Mouse (Mus musculus) layer of hippocampus, postnatal 10 days (tissue): ENCODE measurements around the gene Map3k5. TPM values are rescaled to one million over a fixed set of nuclear protein-coding genes. Genes with fewer than 3 reads are reported as not detected.

Source experiments
- DNase-seq, 2 experiments: peaks; one replicate each; pipeline ENCODE4 v3.0.0; 2021; ENCODE audit warnings: low spot score in 2 of 2
- total RNA-seq, 2 experiments: library from RNA; stranded (reverse); gene quantifications; 2 replicates each; pipeline ENCODE4 v1.2.3; 2021

Gene Map3k5
- total RNA-seq, 2 experiments from 2014 or later, result 18.6 to 19.0 TPM

DNA sequence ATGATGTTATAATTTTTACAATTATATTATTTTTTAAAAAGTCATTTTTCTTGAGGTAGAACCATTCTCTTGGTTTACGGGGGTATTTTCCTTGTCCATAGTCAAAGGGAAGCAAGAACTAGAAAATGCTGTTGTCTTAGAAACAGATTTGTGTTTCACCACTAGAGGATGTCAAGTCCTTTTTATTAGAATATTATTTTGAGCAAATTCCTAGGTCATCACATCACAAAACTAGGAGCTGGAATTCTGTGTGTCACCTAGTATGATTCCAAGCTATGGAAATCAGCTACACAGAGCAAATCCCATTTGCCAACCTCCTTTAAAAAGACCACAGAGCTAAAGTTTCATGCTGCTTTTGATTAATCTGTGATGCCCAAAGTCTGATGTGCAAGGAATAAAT lies 217.9 kb downstream of the Map3k5 start:
- no peak for DNase-seq

DNA sequence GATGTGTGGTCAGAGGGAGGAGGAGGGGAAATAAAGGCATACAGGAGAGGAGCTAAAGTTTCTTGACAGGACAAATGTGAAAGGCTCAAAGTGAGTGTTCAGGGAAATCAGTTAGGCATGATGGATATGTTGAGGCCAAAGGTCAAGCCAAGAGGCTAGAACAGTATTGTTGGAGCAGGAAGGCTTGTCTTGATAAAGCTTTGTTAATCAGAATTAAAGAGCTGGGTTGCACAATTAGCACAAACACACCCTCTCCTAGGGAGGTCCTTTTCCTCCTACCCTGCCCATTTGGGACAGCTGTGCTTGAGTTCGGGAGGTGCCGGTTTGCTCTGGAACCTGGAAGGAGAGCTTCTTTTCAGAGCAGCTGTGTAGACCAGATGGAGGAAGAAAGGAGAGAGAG lies 219.2 kb downstream of the Map3k5 start:
- DNase-seq, result no peak

DNA sequence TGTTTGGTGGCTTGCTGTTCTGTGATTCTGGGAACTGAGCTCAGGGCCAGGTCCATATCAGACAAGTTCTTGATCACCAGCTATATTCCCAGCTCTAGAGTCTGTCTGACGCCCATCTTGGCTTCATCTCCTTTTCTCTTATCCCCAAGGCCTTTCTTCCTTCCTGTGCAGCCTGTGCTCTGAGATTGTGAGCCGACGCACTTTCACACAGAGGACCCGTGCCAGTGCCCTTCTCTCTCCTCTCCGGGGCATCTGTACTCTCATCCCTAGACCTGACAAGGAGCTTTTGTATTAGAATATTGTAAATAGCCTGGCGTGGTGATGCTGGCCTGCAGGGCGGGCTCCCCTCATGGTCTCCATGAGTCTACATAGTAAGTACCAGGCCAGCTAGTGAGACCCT lies 221.1 kb downstream of the Map3k5 start:
- DNase-seq, result no peak

DNA sequence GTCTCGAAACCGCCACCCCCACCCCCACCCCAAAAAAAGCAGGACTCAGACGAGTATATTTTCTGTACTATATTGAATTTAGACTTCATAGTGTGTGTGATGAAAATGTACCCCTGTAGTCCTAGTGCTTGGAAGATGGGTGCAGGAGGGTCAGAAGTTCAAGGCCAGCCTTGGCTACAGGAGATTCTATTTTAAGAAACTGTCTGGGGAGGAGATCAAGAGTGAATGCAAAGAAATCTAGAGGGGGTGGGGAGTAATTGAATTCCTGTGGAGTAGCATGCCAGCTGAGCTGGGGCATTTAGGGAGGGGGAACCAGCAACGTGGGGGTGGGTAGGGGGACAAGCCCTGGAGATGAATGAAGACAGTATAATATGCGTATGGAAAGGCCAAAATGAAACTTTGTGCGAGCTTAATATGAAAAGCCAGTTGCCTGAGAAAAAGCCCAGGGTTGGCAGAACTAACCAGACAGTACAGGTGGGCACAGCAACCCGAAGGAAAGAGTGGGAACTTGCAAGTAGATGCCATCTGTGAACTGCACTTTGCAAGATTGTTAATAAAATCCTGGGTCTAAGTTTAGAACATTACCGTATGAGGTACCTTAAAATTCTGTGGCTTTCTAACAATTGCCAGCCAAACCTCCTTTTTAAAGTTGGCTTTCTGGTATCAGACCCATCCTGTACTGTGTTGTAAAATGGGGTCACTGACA lies 222.9 kb downstream of the Map3k5 start:
- DNase-seq, result no peak

DNA sequence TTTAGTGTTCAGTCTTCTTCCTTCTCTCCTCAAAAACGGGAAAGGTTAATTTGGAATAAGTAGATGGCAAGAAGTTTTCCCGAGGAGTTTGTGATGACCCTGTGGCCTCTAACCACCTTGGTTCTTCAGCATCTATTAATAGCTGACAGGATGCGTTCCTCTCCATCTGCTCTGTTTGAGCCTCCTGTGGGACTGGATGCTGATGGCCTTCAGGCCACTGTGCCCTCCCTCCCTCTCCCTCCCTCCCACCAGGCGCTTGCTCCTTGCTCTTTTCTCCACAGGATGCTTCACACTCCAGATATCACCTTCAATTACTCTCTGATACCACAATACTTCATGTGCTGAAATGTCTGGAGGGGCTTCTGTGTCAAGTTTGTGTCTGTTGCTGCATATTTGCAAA lies 224.5 kb downstream of the Map3k5 start:
- no peak for DNase-seq

DNA sequence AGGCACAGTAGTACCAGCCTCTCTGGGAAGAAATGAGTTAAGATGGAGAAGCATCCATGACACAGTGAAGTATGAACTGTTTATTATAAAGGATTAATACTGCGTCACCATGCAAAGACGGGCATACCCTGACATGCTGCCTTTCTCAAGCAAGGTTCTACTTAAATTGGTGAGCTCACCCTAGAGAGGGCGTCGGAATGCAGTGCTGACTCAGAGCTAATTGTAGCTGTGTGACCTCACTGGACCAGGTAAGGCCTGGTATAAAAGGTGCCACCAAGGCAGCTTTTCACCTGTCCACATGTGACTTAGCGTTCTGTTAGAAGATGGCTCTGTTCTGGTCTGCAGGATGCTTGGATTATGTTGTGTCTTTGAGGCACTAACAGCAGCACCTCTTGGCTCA lies 225.0 kb downstream of the Map3k5 start:
- no peak for DNase-seq

DNA sequence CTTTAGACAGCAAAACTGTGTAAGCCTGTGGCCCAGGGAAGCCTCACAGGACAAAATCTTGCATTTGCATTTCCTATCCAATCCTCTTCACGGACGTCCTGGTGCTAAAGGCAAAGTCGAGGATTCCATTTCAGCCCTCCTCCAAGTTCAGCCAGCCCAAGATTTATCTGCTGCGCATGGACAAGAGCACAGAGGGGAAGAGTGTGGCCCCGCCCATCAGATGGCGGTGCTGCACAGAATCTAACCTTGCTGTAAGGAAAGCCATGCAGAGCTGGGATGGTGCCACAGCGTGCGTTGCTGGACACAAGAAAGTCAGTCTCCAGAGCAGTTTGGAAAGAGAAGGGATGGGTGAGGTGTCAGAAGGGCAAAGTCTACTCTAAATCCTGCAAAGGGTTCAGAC lies 226.6 kb downstream of the Map3k5 start:
- DNase-seq, result no peak

DNA sequence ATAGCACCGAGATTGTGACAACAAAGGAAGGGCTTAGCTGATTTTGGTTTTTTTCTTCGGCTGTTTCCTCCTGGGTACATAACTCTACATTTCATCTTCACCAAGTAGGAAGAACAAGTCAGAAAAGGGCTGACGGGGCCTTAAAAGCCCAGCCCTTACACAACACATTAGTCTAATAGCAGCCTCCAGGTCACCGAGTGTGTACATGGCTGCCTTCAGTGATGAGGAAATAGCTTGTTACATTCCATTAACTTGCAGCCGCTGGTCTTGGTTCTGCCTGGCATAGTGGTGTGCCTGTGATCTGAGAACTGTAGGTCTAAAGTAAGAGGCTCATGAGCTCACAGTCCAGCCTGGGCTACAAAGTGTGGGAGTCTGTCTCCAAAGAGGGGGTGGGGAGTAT lies 230.5 kb downstream of the Map3k5 start:
- DNase-seq, result no peak

DNA sequence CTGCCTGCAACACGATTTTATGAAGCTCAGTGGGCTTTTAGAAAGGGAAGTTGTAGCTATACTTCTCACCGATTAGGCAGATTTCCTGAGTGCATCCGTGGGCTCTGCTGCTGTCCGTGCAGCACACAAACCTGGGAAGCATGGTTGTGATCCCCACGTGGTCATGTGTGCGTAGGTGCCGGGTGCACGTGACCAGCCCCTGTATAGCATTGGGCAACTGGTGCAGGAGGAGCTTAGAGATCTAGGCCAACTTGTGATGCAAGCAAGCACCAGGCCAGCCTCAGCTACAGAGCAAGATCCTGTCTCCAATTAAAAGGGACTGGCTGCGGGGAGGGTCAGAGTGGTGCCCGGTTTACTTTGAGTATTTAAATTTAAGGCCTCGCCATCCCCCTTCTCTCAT lies 232.5 kb downstream of the Map3k5 start:
- no peak for DNase-seq

DNA sequence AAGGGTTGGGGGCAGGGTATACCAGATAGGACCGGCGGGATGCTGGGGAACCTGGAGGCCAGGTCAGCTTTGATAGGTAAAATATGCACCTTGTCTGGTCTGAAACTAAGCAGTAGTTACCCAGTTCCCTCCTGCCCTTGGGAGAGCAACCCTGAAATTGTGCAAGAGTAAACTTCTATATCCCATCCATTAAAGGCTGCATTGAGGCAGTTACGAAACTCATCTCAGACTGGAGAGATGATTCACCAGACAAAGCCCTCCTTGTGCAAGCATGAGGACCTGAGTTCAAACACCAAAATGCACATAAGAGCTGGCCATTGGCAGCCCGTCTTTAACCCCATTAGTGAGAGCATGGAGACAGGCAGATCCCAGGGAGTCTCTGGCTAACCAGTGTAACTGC lies 233.2 kb downstream of the Map3k5 start:
- no peak for DNase-seq

DNA sequence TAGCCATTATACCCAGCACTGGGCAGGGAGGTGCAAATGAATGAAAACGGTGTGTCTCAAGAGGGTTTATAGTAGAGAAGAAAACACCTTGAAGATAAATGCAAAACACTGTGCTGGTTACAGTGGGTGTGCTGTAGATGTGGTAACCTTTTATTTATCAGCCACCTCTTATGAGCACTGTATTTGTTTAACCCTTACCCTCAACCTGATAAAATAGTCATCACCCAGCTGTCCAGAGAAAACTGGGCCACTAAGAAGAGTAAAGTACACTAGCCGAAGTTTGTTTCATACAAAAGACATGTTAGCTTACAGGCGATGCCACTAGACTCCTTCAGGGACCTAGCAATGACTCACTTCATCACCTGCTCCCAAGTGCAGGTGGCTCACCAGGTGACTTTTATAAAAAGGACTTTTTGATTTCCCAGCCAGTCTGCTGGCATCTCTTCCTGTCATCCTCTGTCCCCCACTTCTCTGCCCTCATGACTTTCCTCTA lies 235.0 kb downstream of the Map3k5 start:
- DNase-seq, result no peak

DNA sequence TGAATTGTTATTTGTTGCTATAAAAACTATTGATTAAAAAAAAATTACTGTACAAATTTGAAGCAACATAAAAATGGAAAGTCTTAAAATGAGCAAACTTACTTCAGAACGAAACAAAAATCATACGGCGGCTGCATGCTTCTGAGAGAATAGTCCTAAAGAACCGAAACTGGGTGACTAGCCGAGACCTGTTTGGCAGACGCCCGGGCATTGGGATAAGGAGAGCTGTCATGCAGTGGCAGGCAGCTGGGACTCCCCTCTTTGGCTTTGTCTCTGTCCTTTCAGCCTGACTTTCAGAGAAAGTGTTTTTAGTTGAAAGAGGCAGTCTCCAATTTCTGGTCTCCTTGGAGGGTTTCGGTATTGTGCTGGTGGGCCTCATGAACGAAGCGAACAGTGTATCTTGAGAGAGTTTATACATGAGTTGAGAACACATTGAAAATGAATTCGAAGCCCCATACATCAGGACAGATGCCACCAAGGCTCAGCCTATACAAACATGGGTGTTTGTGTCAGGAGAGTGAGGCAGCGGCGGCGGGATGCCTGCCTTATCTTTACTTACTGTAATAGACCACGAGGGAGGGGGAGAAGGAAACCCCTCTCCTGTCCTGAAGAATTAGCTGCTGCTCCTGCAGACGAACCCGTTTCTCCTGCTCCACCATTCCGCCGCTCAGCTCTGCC lies 235.8 kb downstream of the Map3k5 start:
- peak in 1 of 2 experiments; percentile 34 for DNase-seq

DNA sequence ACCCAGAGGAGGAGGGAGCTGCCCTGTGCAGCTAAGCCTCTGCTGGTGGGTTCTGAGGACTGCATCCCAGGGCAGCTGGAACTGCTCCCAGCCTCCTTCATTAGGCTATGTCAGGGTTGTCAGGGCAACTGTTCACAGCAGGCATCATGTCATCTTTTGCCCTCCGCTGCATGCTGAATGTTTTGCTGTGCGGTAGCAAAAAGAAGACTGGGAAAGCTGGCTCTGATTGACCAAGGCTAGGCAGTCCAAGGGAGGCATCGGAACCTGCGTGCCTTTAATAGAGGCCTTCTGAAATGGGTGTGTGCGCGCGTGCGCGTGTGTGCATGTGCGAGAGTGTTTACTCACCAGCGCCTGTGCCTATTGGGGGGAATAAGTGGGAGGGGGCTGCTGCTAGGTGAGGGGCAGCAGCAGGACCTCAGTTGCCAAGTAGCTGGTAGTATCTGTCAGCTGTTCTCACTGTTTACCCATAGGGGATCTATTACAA lies 236.4 kb downstream of the Map3k5 start:
- peak; percentile 85 to 89 for DNase-seq

DNA sequence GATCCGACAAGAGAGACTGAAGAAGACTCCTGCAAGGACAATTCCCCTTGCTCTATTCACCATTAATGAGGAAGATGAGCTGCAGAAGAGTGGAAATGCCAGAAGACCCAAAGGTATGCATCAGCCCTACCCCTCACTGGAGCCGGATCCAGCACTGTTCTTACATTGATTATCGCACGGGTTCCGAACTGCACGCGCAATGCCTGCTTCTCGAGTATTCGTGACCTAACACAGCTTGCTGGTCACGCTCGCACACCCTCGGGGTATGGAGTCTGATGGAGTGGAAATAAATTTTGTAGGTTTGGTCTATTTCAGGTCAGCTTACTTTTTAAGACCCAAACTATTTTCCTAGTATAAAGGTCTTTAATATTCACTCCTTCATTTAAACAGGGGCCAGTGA lies 236.9 kb downstream of the Map3k5 start:
- no peak for DNase-seq

DNA sequence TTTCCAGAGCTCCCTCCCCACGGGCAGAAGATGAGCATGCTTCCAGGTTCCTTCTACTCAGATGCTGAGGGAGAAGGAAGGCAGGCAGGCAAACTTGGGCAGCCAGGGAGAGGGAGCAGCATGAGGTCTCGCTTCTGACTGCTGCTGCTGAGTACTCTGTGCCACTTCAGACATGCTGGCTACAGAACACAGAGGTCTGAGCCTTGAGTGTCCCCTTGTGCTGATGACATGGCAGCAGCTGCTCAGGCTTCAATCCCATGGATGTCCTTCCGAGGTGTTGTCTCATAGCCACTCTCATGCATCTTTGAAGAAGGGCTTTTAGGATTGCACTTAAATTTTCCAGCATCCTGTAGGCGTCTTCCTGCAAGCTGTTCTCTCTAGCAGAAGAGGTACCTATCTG lies 237.5 kb downstream of the Map3k5 start:
- DNase-seq, result no peak

DNA sequence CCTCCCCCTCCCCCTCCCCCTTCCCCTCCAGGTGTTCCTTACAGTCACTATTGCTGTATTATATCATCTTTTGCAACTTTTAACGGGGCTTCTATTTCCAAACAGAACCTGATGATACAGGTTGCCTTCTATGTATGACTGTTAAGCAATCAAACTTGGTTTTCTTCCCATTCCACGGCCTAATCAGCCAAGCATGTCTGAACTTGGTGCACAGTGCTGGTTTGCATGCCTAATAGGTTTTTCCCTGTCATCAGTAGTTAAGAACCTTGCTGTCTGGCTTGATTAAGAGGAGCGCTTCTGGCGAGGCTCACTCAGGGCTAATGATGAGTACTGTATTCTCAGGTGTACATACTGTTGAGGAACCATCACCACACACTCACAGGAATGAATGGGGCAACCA lies 239.5 kb downstream of the Map3k5 start:
- DNase-seq, result no peak

DNA sequence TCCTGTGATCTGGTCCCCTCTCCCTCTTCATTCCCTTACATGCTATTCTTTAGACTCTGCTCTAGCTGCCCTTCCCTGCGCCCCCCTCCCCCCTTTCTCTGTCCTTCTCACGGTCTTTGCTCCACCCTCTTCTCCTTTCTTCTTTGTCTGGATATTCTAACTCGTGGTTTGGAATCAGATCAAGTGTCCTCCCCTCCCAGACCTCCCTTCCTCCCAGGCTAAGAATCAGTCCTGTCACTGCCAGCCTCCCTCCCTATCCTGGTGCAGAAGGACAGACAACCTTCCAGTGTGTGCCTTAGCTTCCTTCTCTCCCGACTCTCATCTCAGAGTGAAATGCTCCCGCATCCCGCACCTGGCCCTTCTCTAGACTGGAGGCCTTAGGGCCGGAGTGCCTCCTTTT lies 241.8 kb downstream of the Map3k5 start:
- DNase-seq, result no peak

DNA sequence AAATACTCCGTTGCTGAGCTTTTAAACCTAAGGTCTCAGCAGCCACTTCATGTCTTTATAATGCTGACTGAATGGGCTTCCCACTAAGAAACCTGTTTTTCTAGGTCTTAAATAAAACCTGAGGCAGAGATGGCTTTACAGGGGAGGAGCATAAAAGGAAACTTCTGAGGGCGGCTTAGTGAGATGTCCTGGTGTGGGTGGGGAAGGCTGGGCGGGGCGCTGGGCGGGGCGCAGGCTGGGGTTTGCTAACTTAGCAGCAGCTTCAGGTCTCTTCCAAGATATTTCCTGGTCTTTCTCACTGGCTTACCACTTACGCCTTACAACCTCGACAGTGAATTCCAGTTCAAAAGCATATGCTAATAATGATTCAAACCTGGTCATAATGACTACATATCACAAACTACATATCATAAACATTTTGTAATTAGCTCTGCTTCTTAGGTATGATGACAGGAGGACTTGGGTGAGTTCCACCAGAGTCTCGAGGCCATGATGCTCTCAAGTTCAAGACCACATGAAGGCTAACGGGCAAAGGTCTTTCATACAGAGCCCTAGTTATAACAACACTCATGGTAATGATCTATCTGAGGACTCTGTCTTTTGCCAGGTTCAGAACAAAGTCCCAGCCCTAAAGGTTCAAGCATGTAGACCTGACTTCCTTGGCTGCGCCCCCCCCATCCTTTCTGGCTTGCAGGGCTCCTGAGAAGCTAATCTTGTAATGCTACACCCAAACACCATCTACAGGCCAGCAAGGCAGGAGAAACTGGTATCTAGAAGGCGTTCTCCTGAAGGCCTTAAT lies 244.7 kb downstream of the Map3k5 start:
- no peak for DNase-seq

DNA sequence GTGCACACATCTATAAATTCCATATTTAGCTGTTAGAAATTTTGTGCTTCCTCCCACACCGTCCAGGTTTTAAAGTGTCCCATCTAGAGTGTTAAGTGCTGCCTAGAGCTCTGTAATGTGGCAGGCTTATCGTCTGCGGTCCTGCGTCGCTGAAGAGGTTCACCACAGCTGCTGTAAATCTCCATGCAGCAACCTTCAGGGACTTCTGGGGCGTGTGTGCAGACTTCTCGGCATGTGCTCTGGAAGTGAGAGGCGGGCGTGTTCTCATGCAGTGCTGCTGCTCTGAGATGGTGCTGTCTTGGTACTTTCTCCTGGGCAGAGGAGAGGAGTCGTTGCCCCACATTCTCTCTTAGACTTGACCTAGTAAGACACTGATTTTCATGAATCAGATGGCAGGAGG lies 246.9 kb downstream of the Map3k5 start:
- DNase-seq, result no peak

DNA sequence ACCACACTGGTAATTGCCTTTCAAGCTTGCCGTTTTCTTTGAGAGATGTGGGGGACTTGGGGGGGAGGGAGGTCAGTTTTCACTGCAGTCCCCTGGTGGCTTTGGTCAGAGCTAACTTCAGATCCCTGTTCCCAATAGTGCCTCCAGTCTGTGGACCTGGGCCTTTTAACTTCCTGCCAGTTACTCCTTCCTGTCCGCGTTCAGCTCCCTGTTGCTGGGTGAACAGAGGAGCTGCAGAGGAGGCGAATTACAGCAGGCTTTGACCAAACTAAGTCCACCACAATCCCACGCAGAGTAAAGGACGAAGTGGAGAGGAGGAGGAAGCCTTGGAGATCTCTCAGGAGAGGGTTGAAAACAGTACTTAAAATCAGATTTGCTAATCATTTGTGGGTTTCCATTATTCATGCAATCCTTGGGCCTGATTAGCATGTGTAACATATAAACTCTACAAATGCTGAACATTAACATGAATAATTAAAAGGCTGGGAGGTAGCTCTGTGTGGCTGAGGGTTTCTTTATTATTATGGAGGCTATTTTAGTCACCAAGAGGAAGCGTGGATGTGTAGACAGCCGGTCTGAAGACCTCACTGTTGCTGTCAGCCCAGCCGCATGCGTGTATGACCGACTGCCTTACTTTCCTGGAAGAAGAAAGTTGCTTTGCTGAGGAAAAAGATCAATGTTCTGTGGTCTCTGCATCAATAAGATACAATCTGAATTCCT lies 247.6 kb downstream of the Map3k5 start:
- no peak for DNase-seq

DNA sequence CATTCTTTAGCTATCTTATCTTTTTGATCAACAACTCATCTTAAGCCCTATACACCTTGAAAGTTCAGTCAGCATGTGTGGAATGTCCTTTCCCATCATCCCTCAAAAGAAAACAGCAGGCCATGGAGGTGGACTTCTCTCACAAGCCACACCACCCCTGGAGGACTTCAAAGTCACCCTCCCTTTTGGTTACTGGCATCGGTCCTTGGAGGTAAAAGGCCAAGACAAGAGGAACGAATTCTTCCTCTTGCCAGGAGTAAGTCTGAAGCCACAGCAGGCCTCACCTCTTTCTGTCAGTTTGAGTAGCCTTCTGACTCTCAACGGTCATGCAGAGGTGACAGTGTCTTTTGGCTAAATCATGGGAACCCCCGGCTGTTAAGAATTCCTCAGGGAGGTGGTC lies 250.1 kb downstream of the Map3k5 start:
- DNase-seq, result no peak
